Mouse (Mus musculus) cerebellum, postnatal 4 days (tissue): ENCODE measurements around the gene Ugt1a1.

Experiments used
- DNase-seq, 2 experiments: peaks; one replicate each; pipeline ENCODE4 v3.0.0; 2022; ENCODE audit warnings: low spot score in 2 of 2, mixed read lengths in 1 of 2

The Ugt1a1 gene

DNA sequence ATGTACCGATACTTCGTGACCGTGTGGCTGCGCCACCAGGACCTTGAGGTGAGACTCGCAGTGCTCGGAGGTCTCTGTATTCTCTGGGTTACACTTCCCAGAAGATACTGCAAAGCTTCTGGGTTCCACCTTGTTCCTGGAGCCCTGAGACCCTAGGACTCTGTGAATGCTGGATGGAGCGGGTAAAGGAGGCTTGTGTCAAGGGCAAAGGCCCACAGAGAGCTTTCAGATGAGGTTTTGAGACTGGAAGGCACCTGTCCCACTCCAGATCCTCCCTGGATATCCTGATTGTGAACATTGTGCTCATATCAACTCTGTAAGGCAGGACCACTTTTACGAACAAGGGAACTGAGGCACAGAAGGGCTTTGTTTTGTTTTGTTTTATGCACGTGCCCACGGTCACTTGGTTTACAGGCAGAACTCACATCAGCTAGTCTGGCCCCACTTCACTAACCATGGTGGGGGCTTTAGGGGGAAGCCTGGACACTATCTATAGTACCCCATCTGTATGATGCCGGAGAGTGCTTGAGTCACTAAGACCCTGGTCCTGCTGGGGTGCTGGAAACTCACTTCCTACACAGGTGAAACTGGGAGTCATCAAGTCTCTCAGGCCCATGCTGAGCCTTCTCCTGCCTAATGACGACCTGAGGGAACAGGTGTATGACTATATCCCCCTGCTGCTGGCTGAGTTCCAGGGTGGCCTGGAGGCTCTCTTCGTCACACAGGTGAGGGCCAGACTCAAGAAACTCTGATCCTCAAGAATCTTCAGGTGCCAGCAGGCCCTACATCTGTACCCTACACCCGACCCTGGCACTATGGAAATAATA is 21.9 kb downstream of the Ugt1a1 start:
- peak in 1 of 2 experiments; percentile 36 for DNase-seq

- no peak for DNase-seq
Measured at GRCm38 (mm10) chr1:88234248-88234610, 22.5 kb downstream of the Ugt1a1 start.

DNA sequence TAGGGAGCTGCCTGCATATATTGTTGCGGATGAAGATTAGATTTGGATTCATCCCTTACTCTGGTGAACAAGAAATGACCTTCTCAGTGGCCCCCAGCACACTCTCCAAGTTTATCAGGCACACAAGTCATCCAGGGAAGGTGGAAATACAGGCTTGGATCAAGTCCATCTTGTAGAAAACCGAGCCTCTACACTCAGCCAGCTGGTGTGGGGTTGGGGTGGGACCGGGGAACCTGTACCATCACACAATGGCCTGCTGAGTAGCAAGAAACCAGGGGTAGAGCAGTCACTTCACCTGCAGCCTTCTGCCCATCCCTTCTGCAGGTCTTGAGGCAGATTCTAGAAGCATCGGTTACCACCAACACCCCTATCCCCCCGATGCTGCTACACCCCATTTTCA is 22.9 kb downstream of the Ugt1a1 start:
- no peak for DNase-seq

DNA sequence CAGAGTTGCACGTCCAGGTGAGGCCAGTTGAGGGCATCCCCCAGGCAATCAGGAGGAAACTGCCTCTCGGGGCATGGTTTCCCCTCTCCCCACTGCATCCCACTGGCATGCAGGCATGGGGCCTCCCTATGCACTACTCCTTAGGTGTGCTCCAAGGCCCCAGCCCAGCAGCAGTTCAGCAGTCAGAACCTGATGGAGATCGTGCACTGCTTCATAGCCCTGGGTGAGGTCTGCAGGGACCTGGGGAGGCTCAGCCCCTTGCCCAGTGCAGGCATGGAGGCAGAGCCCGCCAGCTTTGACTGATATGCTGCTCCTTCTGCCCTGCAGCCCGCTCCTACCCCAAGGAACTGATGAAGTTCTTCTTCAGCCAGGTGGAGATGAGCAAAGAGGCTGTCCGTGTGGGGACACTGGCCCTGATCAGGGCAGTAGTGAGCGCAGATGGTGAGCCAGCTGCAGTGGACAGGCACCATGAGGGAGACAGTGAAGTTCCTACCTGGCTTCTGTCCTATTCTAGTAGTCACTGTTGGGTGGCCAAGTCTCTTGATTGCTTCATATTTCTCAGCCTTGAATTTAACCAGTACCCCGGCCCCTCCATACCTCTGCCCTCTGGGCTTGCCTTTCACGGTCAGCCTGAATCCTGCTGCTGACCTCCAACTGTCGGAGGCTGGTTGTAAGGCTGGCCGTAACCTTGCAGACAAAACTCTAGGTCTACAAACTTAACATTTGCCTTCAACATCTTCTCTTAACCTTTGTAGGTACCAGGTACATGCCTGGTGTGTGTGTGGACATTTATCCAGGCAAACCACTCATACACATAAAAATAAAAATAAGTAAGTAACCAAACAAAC is 23.5 kb downstream of the Ugt1a1 start:
- DNase-seq, result peak in 1 of 2 experiments; percentile 42

- no peak for DNase-seq
Measured at GRCm38 (mm10) chr1:88235894-88236415, 24.2 kb downstream of the Ugt1a1 start.

- no peak for DNase-seq
Measured at GRCm38 (mm10) chr1:88237311-88237710, 25.6 kb downstream of the Ugt1a1 start.

DNA sequence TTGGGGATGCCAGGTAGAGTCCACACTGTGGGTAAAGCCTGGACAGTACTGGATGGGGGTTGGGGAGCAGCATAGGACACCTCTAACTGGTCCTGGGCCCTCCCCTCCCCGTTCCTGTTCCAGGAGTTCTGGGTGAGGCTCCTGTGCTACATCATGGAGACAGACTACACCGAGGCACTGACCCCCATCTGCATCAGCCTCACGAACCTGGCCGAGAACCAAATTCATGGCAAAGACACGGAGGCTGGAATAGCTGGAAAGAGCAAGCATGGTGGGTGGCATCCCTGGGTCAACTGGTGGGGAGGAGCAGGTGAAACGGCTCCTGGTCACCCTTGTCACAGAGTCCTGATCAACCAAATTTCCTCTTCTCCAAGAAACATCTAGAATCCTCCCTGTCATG is 27.0 kb downstream of the Ugt1a1 start:
- peak in 1 of 2 experiments; percentile 53 for DNase-seq

GRCm38 (mm10) chr1:88240072-88240471 is 28.3 kb downstream of the Ugt1a1 start:
- DNase-seq, result no peak

DNA sequence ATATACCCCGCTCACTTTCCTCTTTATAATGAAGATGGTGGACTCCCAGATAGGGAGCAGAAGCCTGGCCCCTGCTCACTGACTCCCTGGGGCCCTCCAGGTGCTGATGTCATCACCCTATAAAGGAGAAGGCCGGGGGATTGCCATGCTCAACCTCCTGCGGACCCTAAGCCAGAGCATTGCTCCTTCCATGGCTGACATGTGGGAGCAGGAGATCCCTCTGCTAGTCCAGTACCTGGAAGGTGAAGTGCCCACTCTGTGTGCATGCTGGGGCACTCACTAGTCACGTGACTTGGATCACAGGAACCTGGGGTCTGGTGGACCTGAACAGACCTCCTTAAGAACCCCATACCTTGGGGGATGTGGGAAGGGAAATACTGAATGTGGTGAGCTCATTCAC is 28.8 kb downstream of the Ugt1a1 start:
- no peak for DNase-seq

DNA sequence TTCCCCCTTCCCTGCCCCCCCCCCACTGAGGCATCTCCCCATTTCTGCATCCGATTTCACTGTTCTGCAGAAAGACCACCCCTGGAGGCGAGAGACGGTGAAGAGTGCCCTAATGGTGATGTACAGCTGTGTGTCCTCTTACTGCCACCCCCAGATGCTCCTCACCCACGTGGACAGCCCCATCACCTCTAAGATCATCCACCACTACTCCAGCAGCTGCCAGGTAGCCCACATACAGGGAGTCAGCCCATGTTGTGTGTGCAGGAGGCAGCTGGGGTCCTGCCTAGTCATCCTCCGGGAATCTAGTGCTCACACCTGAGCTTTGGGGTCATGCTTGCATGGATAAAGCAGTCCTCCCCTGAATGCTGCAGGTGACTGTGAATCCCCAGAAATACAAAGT is 32.1 kb downstream of the Ugt1a1 start:
- DNase-seq, result no peak

GRCm38 (mm10) chr1:88245881-88246280 is 34.1 kb downstream of the Ugt1a1 start:
- DNase-seq, result no peak

DNA sequence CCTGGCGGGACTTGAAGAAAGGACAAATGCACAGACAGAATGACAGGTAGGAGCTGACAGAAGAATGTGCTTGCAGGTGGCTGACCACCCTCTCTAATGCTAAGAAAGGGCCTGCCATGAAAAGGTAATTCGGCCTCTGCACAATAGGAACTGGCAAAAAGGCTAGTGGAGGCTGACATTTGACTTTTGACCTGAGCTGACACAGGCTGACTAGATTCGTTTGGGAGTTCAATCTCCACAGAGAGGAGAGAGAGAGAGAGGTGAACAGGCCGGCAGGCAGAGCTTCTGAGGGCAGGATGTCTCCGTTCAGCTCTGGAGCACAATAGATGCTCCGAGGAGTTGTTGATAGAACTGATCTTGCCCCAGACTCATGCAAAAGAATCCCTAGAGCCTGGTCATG is 34.6 kb downstream of the Ugt1a1 start:
- no peak for DNase-seq

DNA sequence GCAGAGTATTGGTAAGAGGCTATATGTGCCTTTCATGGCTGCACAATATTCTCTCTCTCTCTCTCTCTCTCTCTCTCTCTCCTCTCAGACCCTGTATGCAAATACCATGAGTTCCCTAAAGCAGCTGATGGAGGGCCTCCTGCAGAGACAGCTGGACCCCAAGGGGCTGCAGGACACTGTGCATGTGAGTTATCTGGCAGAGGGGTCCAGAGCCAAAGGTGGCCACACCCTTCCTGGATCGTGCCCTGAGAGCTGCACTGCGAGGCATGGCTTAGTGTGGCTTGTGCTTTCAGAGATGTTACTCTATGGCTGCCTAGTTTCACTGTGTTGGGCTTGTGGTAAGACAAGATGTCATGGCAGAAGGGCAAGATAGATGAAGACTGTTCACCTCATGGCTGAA is 35.9 kb downstream of the Ugt1a1 start:
- no peak for DNase-seq

DNA sequence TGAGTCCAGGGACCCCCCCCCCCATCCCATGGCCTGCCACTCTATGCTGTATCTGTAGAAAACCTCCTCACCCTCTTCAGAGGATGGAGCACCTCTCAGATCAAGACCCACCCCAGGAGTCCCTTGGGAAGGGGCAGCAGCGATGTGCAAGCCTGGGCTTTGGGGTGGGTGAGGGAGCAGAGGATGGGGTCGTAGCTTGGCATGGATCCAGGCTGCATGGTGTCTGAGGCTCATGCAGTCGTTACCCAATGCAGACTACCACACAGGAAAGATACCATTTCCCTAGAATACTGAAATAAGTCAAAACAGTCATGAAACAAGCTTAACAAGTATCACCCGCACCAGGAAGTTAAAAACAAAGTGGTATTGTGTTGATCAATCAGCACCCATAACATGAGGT is 36.9 kb downstream of the Ugt1a1 start:
- no peak for DNase-seq

DNA sequence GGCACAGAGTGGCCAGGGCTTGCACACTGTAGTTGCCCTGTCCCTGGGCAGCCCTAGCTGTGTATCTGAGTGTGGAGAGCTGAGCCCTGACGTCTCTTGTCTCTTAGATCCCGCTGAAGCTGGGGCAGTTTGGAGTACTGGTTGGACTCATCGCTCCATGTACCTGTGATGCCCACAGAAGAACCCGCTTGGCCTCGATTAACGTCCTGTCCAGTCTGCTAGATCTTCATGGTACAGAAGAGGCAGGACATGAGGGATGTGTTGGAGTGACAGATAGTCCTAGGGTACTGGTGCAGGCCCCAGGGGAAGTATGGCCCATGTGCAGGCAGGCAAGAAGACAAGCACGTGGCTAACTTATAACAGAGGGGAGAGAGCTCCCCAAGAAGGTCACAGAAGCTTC is 37.8 kb downstream of the Ugt1a1 start:
- no peak for DNase-seq

DNA sequence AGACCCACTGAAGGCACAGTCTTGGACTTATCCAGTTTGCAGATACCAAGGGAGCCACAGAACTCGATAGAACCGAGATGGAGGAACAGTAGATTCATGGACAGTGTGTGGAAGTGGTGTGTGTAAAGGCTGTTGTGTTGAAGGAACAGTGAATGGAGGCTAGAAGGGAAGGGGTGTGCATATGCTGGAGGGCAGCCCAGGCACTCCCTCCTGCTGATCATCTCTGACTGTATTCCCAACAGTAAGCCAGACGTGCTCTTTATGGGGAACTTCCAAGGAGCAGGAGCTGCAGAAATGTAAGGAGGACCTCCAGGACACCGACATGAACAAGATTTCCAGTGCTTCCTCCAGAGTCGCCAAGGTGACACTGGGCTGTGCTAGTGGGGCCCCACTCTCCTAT is 38.3 kb downstream of the Ugt1a1 start:
- no peak for DNase-seq

DNA sequence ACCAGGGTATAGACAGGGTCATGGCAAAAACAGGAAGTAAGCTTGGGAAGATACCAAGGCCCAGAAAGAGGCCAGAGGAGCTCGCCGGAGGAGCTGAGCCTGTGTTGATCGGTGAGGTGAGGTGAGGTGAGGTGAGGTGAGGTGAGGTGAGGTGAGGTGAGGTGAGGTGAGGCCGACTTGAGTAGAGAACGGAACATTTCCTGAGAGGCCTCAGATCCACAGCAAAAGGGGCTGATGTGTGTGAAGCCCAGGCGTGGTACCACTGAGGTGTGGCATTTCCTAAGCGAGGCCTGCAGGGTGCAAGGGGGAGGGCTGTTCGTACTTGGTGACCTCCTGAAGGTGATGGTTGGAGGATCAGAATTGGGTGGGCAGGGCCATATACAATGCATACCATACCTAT is 41.3 kb downstream of the Ugt1a1 start:
- DNase-seq, result no peak

DNA sequence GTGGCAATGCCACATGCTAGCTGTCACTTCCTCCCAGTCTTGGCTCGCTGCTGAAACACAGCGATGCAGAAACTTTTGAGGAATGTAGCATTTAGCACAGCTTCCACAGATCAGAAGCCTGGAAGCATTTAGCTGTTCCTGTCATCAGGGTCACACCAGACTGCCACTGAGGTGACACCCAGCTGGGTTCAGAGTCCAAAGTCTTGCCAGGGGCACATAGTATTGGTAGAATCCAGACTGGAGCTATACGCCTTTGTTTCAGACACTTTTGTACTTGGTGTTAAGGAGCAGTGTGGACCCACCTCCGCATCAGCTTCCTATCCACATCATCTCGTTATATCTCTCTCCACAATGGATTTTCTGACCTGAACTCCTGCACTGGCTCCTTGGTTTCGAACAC is 41.8 kb downstream of the Ugt1a1 start:
- DNase-seq, result no peak

- peak in 1 of 2 experiments; percentile 81 for DNase-seq
Measured at GRCm38 (mm10) chr1:88254793-88255465, 43.2 kb downstream of the Ugt1a1 start.

GRCm38 (mm10) chr1:88255466-88255857 is 43.7 kb downstream of the Ugt1a1 start:
- DNase-seq, result no peak

- peak in 1 of 2 experiments; percentile 63 for DNase-seq
Measured at GRCm38 (mm10) chr1:88255989-88256754, 44.4 kb downstream of the Ugt1a1 start.
